Mouse (Mus musculus): ENCODE measurements at regions not wholly inside any gene's neighbourhood (a gene's known extent, or its start where the extent isn't known, plus 50 kb on each side); places are given as distances from the start of the nearest gene placed in this dataset.

DNA sequence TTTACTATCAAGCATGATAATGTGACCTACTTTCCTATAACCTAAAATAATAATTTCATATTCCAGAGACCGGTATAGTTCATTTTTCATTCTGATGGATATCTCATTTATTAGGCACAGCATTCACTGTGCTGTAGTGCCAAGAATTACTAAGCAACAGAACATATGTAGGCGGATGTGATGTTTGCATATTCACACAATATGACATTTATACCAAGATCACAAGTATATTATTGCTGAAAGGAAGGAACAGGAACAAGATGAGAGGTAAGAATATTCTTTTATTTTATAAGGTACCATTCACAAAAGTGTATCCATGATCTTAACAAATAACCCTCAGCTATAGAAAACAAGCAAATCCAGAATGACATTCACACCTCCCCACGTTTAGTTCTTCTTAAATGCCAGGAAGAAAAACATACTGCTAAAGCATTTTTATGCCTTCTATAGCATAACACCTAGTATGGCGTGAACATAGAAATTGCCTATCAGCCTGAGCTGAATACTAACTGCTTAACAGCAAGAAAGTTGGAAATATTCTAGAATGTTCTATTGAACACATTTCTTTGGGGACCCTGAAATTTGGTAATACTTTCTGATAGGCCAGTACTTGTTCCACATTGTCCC, 1062.8 kb upstream of the Acvr2a start:
- no peak overlapping the region for H3K4me2 ChIP-seq (replicated peaks)
- no peaks in the 10 kb centered on the region for H3K36me3 ChIP-seq
- no peak overlapping the region for H3K4me3 ChIP-seq
- H3K4me1 ChIP-seq: no peaks in the 10 kb centered on the region
- H3K27me3 ChIP-seq: no peaks in the 10 kb centered on the region
- ATAC-seq (ENCODE audit: low FRiP score, low read depth): no peak
- H3K9me3 ChIP-seq: no peaks in the 10 kb centered on the region
- H3K27ac ChIP-seq: no peak overlapping the region
- H3K9ac ChIP-seq: no peak overlapping the region
- 82% methylated on average over 4 of the region's 4 CpGs for WGBS

DNA sequence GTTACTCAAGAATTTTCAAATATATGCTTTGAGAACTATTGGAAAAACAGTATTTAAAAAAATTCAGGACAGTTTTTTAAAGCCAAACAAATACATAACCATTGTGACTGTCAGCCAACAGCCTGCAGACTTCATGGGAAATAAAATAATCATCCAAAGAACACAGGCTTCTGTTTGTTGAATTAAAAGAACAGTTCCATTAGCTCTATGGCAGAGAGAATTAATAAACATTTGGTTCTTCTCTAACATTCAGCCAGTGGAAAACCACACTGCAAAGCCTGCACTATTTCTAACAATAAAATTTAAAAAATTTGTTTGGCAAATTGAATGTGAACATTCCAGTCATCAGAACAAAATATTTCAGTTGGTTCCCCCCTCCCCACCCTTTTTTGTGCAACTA, 1058.2 kb upstream of the Acvr2a start:
- Histone ChIP-seq H3K27ac (no peak overlapping the region), H3K27me3 (no peaks in the 10 kb centered on the region), H3K9me3 (no peaks in the 10 kb centered on the region), H3K4me2 (replicated peaks) (no peak overlapping the region), H3K4me1 (no peaks in the 10 kb centered on the region), H3K36me3 (no peaks in the 10 kb centered on the region), H3K4me3 (no peak overlapping the region), H3K9ac (no peak overlapping the region)
- no peak for ATAC-seq (ENCODE audit: low FRiP score, low read depth)

GRCm38 (mm10) chr2:47756248-47756647, 1057.7 kb upstream of the Acvr2a start:
- Histone ChIP-seq H3K27ac (no peak overlapping the region), H3K9ac (no peak overlapping the region), H3K4me2 (replicated peaks) (no peak overlapping the region), H3K36me3 (no peaks in the 10 kb centered on the region), H3K4me1 (no peaks in the 10 kb centered on the region), H3K4me3 (no peak overlapping the region), H3K9me3 (no peaks in the 10 kb centered on the region), H3K27me3 (no peaks in the 10 kb centered on the region)
- no peak for ATAC-seq (ENCODE audit: low FRiP score, low read depth)
- WGBS: 61% methylated on average over 4 of the region's 4 CpGs

DNA sequence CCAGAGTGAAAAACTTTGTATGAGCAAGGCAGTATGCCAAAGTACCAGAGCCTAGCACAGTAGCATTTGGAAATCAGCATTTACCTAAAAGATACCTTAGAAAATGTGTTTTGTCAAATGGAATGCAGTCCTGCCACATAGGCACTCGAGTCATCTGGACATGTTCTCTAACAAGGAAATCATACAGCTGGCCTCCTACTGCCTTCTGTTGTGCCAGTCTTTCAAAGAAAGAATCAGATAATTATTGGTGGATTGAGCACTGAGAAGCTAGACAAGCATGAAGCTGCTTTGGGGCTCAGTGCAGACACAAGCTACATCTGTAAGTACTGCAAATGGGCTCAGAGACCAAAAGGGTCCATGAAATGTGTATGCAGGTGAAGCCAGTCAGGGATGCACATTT, 1038.1 kb upstream of the Acvr2a start:
- no peak overlapping the region for H3K4me2 ChIP-seq (replicated peaks)
- H3K4me3 ChIP-seq: no peak overlapping the region
- no peaks in the 10 kb centered on the region for H3K9me3 ChIP-seq
- H3K27ac ChIP-seq: no peak overlapping the region
- no peak overlapping the region for H3K9ac ChIP-seq
- H3K4me1 ChIP-seq: 0 out of 2 replicates have a peak, but pooled peaks cover 3% of the 10 kb centered on the region
- no peaks in the 10 kb centered on the region for H3K36me3 ChIP-seq
- ATAC-seq (ENCODE audit: low FRiP score, low read depth): no peak
- WGBS: 62% methylated on average over 1 of the region's 1 CpGs
- no peaks in the 10 kb centered on the region for H3K27me3 ChIP-seq

- H3K4me3 ChIP-seq: no peak overlapping the region
- 0 out of 2 replicates have a peak, but pooled peaks cover 3% of the 10 kb centered on the region for H3K4me1 ChIP-seq
- H3K9me3 ChIP-seq: no peaks in the 10 kb centered on the region
- no peak overlapping the region for H3K9ac ChIP-seq
- H3K27me3 ChIP-seq: no peaks in the 10 kb centered on the region
- 17% methylated on average over 1 of the region's 1 CpGs for WGBS
- H3K27ac ChIP-seq: no peak overlapping the region
- no peaks in the 10 kb centered on the region for H3K36me3 ChIP-seq
- no peak for ATAC-seq (ENCODE audit: low FRiP score, low read depth)
- H3K4me2 ChIP-seq (replicated peaks): no peak overlapping the region
These were observed 1036.9 kb upstream of the Acvr2a start for GRCm38 (mm10) chr2:47776965-47777364.

DNA sequence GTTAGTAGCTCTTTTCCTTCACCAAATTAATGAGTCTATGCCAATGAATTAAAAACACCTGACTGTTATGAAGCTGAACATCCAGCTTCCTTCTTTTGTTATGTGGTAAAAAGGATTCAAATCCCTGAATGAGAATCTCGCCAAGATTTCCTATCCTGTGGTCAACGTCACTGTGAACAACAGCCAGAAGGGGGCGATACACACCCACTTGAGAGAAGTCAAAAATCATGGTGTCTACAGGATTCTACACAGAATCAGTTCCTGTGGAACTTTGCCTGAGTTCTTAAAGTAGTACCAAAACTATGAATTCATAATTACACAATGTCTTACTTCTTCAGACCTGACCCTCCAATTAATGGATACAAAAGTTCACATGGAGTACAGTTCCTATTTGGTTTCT, 1028.1 kb upstream of the Acvr2a start:
- WGBS: 11% methylated on average over 3 of the region's 3 CpGs

DNA sequence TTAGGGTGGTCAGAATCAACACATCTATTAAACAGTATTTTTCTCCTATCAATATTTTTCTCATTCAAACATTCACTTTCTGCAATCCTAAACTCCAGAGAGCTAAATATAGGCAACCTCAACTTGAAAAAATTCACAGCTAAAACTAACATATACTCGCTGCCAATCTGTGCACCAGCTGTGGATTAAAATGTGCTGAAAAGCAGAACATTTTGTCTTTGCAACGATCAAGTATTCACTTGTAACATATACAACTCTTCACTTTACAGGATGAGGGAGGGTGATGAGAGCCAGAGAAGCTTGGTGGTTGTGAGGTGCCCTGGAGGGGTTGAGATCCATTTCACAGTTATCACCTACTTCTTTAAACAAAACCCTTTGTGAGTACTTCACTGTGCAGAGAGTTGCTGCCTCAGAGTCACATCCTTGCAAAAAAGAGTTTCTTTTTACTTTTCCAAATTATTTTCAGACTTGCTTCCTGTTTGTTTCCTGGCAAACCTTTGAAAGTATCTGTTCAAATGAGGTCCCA, 991.1 kb upstream of the Acvr2a start:
- Histone ChIP-seq H3K4me1 (no peaks in the 10 kb centered on the region), H3K36me3 (no peaks in the 10 kb centered on the region), H3K4me3 (no peak overlapping the region), H3K27ac (no peak overlapping the region), H3K4me2 (replicated peaks) (no peak overlapping the region), H3K9ac (no peak overlapping the region), H3K27me3 (no peaks in the 10 kb centered on the region), H3K9me3 (no peaks in the 10 kb centered on the region)
- ATAC-seq (ENCODE audit: low FRiP score, low read depth): no peak
- WGBS: 56% methylated on average over 2 of the region's 2 CpGs

More for the DNA sequence above, 1028.1 kb upstream of the Acvr2a start:
- H3K9me3 ChIP-seq: no peaks in the 10 kb centered on the region
- H3K4me2 ChIP-seq (replicated peaks): no peak overlapping the region
- no peak overlapping the region for H3K4me3 ChIP-seq
- H3K9ac ChIP-seq: no peak overlapping the region
- H3K27me3 ChIP-seq: no peaks in the 10 kb centered on the region
- no peak for ATAC-seq (ENCODE audit: low FRiP score, low read depth)
- H3K36me3 ChIP-seq: no peaks in the 10 kb centered on the region
- no peaks in the 10 kb centered on the region for H3K4me1 ChIP-seq
- H3K27ac ChIP-seq: no peak overlapping the region

DNA sequence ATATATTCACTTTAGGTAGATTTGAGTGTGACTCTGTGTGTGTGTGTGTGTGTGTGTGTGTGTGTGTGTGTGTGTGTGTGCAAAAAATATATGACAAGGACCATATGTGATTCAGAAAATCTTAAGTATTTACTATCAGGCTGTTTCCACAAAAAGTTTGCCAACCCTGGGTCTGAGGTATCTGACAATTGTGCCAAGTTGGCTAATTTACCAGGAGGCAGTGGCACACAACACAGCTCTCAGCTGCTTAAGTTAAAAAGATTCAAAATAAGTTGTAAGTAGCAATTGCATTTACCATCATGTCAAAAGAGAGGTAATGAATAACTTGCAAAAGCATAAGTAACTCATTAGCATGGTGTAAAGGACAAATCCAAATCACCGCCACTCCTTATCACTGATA, 981.4 kb upstream of the Acvr2a start:
- Histone ChIP-seq H3K9me3 (no peaks in the 10 kb centered on the region), H3K4me1 (no peaks in the 10 kb centered on the region), H3K9ac (no peak overlapping the region), H3K27me3 (no peaks in the 10 kb centered on the region), H3K4me3 (no peak overlapping the region), H3K36me3 (no peaks in the 10 kb centered on the region), H3K4me2 (replicated peaks) (no peak overlapping the region), H3K27ac (no peak overlapping the region)
- no peak for ATAC-seq (ENCODE audit: low FRiP score, low read depth)
- WGBS: 100% methylated on average over 1 of the region's 1 CpGs

- no peaks in the 10 kb centered on the region for H3K4me1 ChIP-seq
- no peak overlapping the region for H3K9ac ChIP-seq
- H3K9me3 ChIP-seq: no peaks in the 10 kb centered on the region
- H3K4me2 ChIP-seq (replicated peaks): no peak overlapping the region
- 91% methylated on average over 1 of the region's 1 CpGs for WGBS
- H3K36me3 ChIP-seq: no peaks in the 10 kb centered on the region
- no peak overlapping the region for H3K4me3 ChIP-seq
- H3K27me3 ChIP-seq: no peaks in the 10 kb centered on the region
- no peak for ATAC-seq (ENCODE audit: low FRiP score, low read depth)
- no peak overlapping the region for H3K27ac ChIP-seq
These were observed 980.4 kb upstream of the Acvr2a start for GRCm38 (mm10) chr2:47833517-47833916.

- Histone ChIP-seq H3K9ac (no peak overlapping the region), H3K9me3 (no peaks in the 10 kb centered on the region), H3K36me3 (no peaks in the 10 kb centered on the region), H3K27me3 (no peaks in the 10 kb centered on the region), H3K27ac (no peak overlapping the region), H3K4me2 (replicated peaks) (no peak overlapping the region), H3K4me3 (no peak overlapping the region), H3K4me1 (no peaks in the 10 kb centered on the region)
- WGBS: 83% methylated on average over 5 of the region's 5 CpGs
- no peak for ATAC-seq (ENCODE audit: low FRiP score, low read depth)
These were observed 979.7 kb upstream of the Acvr2a start for GRCm38 (mm10) chr2:47834055-47834799.

DNA sequence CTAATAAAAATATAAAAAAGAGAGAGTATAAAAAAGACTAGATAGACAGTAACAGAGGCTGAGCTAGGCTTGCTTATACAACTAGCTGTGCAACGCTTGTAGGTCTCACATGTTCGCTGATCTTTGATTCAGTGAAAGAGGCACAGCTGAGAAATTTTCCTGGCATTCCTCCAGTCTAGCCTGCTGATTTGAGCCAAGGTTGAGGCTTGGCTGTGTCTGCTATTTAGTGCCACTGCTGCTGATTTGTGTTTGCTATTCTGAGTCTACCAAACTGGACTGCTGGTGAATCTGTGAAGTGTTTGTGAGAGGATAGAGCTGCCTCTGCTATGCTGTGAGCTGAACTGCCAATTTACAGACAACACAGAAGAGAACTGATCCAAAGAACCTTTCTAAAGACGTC, 956.7 kb upstream of the Acvr2a start:
- H3K4me2 ChIP-seq (replicated peaks): no peak overlapping the region
- H3K27me3 ChIP-seq: no peaks in the 10 kb centered on the region
- no peak overlapping the region for H3K9ac ChIP-seq
- no peaks in the 10 kb centered on the region for H3K4me1 ChIP-seq
- no peak for ATAC-seq (ENCODE audit: low FRiP score, low read depth)
- H3K27ac ChIP-seq: no peak overlapping the region
- no peak overlapping the region for H3K4me3 ChIP-seq
- no peaks in the 10 kb centered on the region for H3K36me3 ChIP-seq
- 77% methylated on average over 3 of the region's 3 CpGs for WGBS
- no peaks in the 10 kb centered on the region for H3K9me3 ChIP-seq

DNA sequence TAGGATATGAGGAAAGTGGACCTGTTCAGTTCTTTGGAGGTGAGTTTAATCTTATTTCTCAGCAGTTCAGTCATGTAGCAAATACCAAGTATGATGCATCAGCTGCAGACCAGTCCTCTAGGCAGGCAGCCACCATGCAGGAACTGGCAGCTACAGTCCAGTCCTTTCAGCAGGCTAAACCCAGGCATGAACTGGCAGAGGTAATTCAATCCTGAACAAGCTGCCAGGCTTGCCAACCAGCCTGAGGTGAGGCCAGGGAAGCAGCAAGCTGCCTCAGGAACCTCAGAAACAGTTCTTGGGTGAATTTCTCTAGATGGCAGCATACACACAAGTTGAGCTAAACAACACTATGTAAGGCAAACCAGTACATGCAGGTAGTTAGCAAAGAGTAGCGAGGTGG, 951.5 kb upstream of the Acvr2a start:
- Histone ChIP-seq H3K36me3 (no peaks in the 10 kb centered on the region), H3K4me1 (no peaks in the 10 kb centered on the region), H3K4me2 (replicated peaks) (no peak overlapping the region), H3K9ac (no peak overlapping the region), H3K9me3 (no peaks in the 10 kb centered on the region), H3K27me3 (no peaks in the 10 kb centered on the region), H3K4me3 (no peak overlapping the region), H3K27ac (no peak overlapping the region)
- no peak for ATAC-seq (ENCODE audit: low FRiP score, low read depth)
- 92% methylated on average over 1 of the region's 1 CpGs for WGBS

DNA sequence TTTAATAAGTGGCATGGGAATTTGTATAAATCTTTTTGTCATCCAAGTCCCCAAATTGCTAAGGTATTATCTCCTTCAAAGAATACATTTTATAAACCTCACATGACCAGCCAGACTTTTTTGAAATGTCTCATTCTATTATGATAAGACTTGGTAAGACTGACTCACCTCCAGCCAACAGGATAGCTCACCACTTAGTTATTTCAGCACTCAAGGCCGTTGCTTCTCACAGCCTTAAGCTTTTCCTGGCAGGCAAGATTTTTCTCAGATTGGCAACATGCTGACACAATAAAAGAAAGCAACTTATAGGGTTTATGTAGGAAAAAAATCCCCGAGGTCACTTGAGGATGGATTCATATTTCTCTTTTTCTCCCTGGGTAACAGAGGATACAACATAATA, 935.9 kb upstream of the Acvr2a start:
- Histone ChIP-seq H3K27ac (no peak overlapping the region), H3K36me3 (no peaks in the 10 kb centered on the region), H3K27me3 (no peaks in the 10 kb centered on the region), H3K4me1 (no peaks in the 10 kb centered on the region), H3K9ac (no peak overlapping the region), H3K9me3 (no peaks in the 10 kb centered on the region), H3K4me3 (no peak overlapping the region), H3K4me2 (replicated peaks) (no peak overlapping the region)
- no peak for ATAC-seq (ENCODE audit: low FRiP score, low read depth)
- 55% methylated on average over 2 of the region's 2 CpGs for WGBS

All from limb, embryonic 13.5 days (tissue).